Mouse (Mus musculus) embryonic facial prominence, embryonic 14.5 days (tissue): Measurements from ENCODE around the gene Fam187a. TPM values are rescaled to one million over a fixed set of nuclear protein-coding genes. Genes with fewer than 3 reads are reported as not detected.
A peak's percentile ranks its signal among the peaks of the same experiment; 100 is the strongest.

Experiments used
- ATAC-seq: fragments of 200-750 bp; cut with Nextera tagmentation; 2 replicates; pipeline ENCODE4 v1.8.0; 2017; ENCODE audit warnings: low read depth, moderate number of reproducible peaks, moderate TSS enrichment
- DNase-seq: peaks from one replicate; pipeline ENCODE4 v3.0.0-alpha.2; 2015; ENCODE audit warnings: low spot score
- H3K27ac ChIP-seq: fragments of 300-500 bp; sonication (generic); replicated peaks from 2 replicates; pipeline ENCODE4 v1.5.1; 2014; ENCODE audit warnings: low read depth, mild to moderate bottlenecking, low read length, moderate library complexity
- H3K27me3 ChIP-seq: fragments of 300-500 bp; sonication (generic); replicated peaks from 2 replicates; pipeline ENCODE4 v1.6.1; 2014; ENCODE audit warnings: low read length; ENCODE audit not compliant: control insufficient read depth, insufficient read depth
- H3K36me3 ChIP-seq: fragments of 300-500 bp; sonication (generic); 2 replicates; pipeline ENCODE4 v1.6.1; 2014; ENCODE audit warnings: low read length, mixed read lengths; ENCODE audit not compliant: control insufficient read depth, insufficient read depth
- H3K4me1 ChIP-seq: fragments of 300-500 bp; sonication (generic); 2 replicates; pipeline ENCODE4 v1.6.1; 2014; ENCODE audit warnings: antibody characterized with exemption, low read length; ENCODE audit not compliant: control insufficient read depth, insufficient read depth
- H3K4me2 ChIP-seq: fragments of 300-500 bp; sonication (generic); 2 replicates; pipeline ENCODE4 v1.6.1; 2014; ENCODE audit warnings: low read depth, mild to moderate bottlenecking, low read length, moderate library complexity, mixed read lengths
- H3K4me3 ChIP-seq: fragments of 300-500 bp; sonication (generic); 2 replicates; pipeline ENCODE4 v1.5.1; 2014; ENCODE audit warnings: low read depth, mild to moderate bottlenecking, low read length
- H3K9ac ChIP-seq: fragments of 300-500 bp; sonication (generic); 2 replicates; pipeline ENCODE4 v1.6.1; 2014; ENCODE audit warnings: low read depth, mild to moderate bottlenecking, low read length, moderate library complexity, mixed read lengths
- H3K9me3 ChIP-seq: fragments of 300-500 bp; sonication (generic); 2 replicates; pipeline ENCODE4 v1.6.1; 2016; ENCODE audit warnings: low read length; ENCODE audit not compliant: control insufficient read depth
- WGBS: fragments of 180-500 bp; shearing (Covaris S2); extraction: QIAGEN DNeasy Blood & Tissue Kit; methylation state at CpG from one replicate; pipeline ENCODE4 v1.1.7; 2014; 5-methylcytosine and 5-hydroxymethylcytosine counted together
- polyA plus RNA-seq: library from polyadenylated mRNA; unstranded; fragments of >200 nt; fragmentation: Nextera tagmentation; extraction: Ambion mirVana; gene quantifications from 2 replicates; pipeline ENCODE4 v1.2.1, GENCODE M21; 2014

The Fam187a gene
- polyA plus RNA-seq, 1 experiment from 2014 or later = not detected

DNA sequence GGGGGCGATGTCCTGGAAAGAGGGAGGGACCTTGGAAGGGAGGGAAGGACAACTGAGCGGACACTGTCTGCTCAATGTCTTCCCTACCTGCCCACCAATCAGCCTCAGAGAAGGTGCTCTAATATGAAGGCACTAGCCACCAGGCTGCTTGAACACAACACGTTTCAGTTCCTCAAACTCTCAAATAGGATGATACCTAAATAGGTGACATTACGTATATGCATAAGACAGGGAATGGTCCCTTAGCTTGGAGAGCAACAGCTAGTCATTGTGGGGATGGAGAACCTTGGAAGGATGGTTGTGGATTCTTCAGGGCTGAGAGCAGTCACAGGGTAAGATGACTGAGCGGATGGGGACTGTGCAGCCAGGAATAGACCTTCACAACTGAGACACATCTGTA is 2.5 kb downstream of the Fam187a start:
- H3K27ac ChIP-seq = no peak overlapping the region
- H3K36me3 ChIP-seq = no peaks in the 10 kb centered on the region
- 84% methylated on average over 5 of the region's 5 CpGs for WGBS
- no peak for ATAC-seq
- no peak overlapping the region for H3K4me2 ChIP-seq
- no peak for DNase-seq
- peaks cover 5% of the 10 kb centered on the region; the same call in 1 of the 2 replicates for H3K27me3 ChIP-seq
- H3K9ac ChIP-seq = no peak overlapping the region
- H3K9me3 ChIP-seq = no peaks in the 10 kb centered on the region
- no peak overlapping the region for H3K4me3 ChIP-seq
- no peaks in the 10 kb centered on the region for H3K4me1 ChIP-seq

DNA sequence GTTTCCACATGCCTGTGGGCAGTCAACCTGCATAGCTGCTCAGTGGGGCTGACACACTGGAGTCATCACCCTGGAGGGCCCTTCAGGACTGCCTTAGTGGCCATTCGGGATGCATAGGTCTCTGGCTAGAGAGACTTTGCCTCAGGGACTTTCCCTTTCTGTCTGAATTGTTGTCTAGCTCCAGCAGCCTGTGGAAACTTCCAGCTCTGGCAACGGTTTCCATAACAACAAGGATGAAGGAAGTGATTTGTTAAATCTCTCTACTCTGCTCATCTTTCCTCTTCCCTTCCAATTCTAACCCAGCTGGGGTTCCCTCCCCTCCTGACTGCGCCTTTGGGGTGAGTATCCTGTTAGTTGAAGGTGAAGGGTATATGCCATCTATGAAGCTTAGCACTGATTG is 3.2 kb downstream of the Fam187a start:
- Histone ChIP-seq H3K9me3 (no peaks in the 10 kb centered on the region), H3K4me3 (no peak overlapping the region), H3K36me3 (no peaks in the 10 kb centered on the region), H3K4me1 (no peaks in the 10 kb centered on the region; the same call in 1 of the 2 replicates), H3K27me3 (peaks cover 5% of the 10 kb centered on the region; the same call in 1 of the 2 replicates), H3K4me2 (no peak overlapping the region), H3K9ac (no peak overlapping the region), H3K27ac (no peak overlapping the region)
- no peak for DNase-seq
- 58% methylated on average over 3 of the region's 3 CpGs for WGBS
- ATAC-seq = no peak

- no peak overlapping the region for H3K4me3 ChIP-seq
Measured at GRCm38 (mm10) chr11:102890096-102890495, 5.1 kb downstream of the Fam187a start.

DNA sequence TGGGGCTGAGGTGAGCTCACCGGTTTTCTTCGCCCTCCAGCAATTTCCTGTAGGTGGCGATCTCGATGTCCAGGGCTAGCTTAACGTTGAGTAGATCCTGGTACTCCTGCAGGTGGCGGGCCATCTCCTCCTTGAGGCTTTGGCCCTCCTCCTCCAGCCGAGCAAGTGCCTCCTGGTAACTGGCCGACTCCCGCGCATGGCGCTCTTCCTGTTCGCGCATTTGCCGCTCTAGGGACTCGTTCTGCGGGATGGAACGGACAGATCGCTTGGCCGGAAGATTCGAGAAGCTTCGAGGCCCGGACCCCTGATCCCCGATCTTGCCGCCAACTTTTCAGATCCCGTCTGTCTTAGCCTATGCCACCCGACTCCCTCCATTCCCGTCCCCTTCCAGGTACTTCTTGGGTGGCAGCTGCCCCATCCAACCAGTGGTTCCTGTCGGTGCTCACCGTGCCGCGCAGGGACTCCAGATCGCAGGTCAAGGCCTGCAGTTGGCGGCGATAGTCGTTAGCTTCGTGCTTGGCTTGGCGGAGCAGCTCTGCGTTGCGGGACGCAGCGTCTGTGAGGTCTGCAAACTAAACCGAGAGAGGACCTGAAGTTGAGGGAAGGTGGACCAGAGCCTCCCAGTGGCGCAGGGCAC is 8.2 kb downstream of the Fam187a start:
- peaks cover 14% of the 10 kb centered on the region; the same call in 1 of the 2 replicates for H3K27me3 ChIP-seq
- peak overlapping the region; percentile 53 for H3K4me2 ChIP-seq
- peak overlapping the region; percentile 37 for H3K4me3 ChIP-seq
- ATAC-seq = peak; percentile 89
- H3K4me1 ChIP-seq = peaks cover 7% of the 10 kb centered on the region; the same call in 1 of the 2 replicates
- H3K27ac ChIP-seq = no peak overlapping the region
- 2% methylated on average over 43 of the region's 43 CpGs for WGBS
- H3K9ac ChIP-seq = peak overlapping the region; percentile 62
- DNase-seq = peak; percentile 90
- H3K9me3 ChIP-seq = no peaks in the 10 kb centered on the region
- H3K36me3 ChIP-seq = no peaks in the 10 kb centered on the region

More at GRCm38 (mm10) chr11:102890096-102890495, 5.1 kb downstream of the Fam187a start:
- Histone ChIP-seq H3K4me1 (peaks cover 3% of the 10 kb centered on the region; the same call in 1 of the 2 replicates), H3K9me3 (no peaks in the 10 kb centered on the region), H3K36me3 (no peaks in the 10 kb centered on the region), H3K27ac (no peak overlapping the region), H3K4me2 (no peak overlapping the region), H3K9ac (no peak overlapping the region), H3K27me3 (peaks cover 17% of the 10 kb centered on the region; the same call in 1 of the 2 replicates)
- ATAC-seq (no peak), DNase-seq (no peak)
- WGBS = 65% methylated on average over 5 of the region's 5 CpGs

DNA sequence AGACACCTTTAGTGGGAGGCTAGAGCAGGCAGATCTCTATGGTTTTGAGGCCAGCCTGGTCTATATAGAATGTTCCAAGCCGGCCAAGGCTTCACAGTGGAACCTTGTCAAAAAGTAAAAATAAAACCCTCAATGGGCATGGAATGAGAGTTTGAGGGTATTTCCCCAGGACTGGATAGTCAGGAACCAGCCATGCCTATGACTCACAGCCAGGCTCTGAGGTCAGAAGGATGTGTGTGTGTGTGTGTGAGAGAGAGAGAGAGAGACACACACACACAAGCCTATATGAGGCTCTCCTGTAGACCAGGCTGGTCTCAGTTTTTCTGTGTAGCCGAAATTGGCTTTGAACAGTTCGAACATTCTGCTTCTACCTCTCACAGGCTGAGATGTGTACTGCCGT is 9.7 kb downstream of the Fam187a start:
- Histone ChIP-seq H3K4me1 (peaks cover 7% of the 10 kb centered on the region; the same call in 1 of the 2 replicates), H3K4me3 (no peak overlapping the region), H3K27me3 (peaks cover 12% of the 10 kb centered on the region; the same call in 1 of the 2 replicates), H3K9ac (no peak overlapping the region), H3K27ac (no peak overlapping the region), H3K36me3 (no peaks in the 10 kb centered on the region), H3K9me3 (no peaks in the 10 kb centered on the region), H3K4me2 (no peak overlapping the region)
- DNase-seq (no peak), ATAC-seq (no peak)
- WGBS = 89% methylated on average over 4 of the region's 4 CpGs

- H3K27me3 ChIP-seq = peaks cover 12% of the 10 kb centered on the region; the same call in 1 of the 2 replicates
- 78% methylated on average over 9 of the region's 9 CpGs for WGBS
Measured at GRCm38 (mm10) chr11:102895779-102896178, 10.8 kb downstream of the Fam187a start.

GRCm38 (mm10) chr11:102896641-102897040 is 11.7 kb downstream of the Fam187a start:
- ATAC-seq = no peak
- 71% methylated on average over 20 of the region's 20 CpGs for WGBS
- H3K27me3 ChIP-seq = peaks cover 12% of the 10 kb centered on the region; the same call in 1 of the 2 replicates
- H3K4me1 ChIP-seq = peaks cover 7% of the 10 kb centered on the region; the same call in 1 of the 2 replicates
- H3K9ac ChIP-seq = no peak overlapping the region
- no peak overlapping the region for H3K4me3 ChIP-seq
- no peak overlapping the region for H3K27ac ChIP-seq
- no peaks in the 10 kb centered on the region for H3K36me3 ChIP-seq
- DNase-seq = no peak
- H3K4me2 ChIP-seq = no peak overlapping the region
- no peaks in the 10 kb centered on the region for H3K9me3 ChIP-seq

More at GRCm38 (mm10) chr11:102895779-102896178, 10.8 kb downstream of the Fam187a start:
- no peak overlapping the region for H3K4me2 ChIP-seq
- no peak overlapping the region for H3K27ac ChIP-seq
- H3K4me3 ChIP-seq = no peak overlapping the region
- no peak for DNase-seq
- H3K4me1 ChIP-seq = peaks cover 7% of the 10 kb centered on the region; the same call in 1 of the 2 replicates
- H3K9ac ChIP-seq = no peak overlapping the region
- H3K36me3 ChIP-seq = no peaks in the 10 kb centered on the region
- no peaks in the 10 kb centered on the region for H3K9me3 ChIP-seq
- no peak for ATAC-seq

DNA sequence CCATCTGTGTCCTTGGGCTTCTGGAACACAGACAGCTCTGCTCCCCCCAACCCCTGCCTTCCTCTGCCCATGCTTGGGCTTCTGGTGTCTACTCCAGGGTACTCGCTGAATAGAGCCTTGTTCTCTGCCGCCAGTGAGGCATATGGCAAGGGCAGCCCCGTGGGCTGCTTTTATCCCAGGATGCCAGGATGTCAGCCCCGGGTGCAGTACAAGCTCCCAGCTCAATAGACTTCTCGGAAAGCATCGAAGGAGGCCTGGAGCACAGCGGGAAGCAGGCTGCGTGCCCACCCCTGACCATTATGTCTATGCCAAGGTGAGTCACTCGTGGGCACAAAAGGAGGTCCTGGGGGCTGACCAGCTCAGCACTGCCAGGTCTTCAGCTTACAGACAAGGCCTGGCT is 13.4 kb downstream of the Fam187a start:
- H3K27ac ChIP-seq = no peak overlapping the region
- H3K4me1 ChIP-seq = peaks cover 6% of the 10 kb centered on the region; the same call in 1 of the 2 replicates
- H3K4me3 ChIP-seq = no peak overlapping the region
- WGBS = 68% methylated on average over 9 of the region's 9 CpGs
- H3K36me3 ChIP-seq = no peaks in the 10 kb centered on the region
- DNase-seq (no peak), ATAC-seq (no peak)
- no peak overlapping the region for H3K4me2 ChIP-seq
- peaks cover 12% of the 10 kb centered on the region; the same call in 1 of the 2 replicates for H3K27me3 ChIP-seq
- H3K9me3 ChIP-seq = no peaks in the 10 kb centered on the region
- H3K9ac ChIP-seq = no peak overlapping the region
